Mouse (Mus musculus): ENCODE measurements around the gene Dph3. TPM values are rescaled to one million over a fixed set of nuclear protein-coding genes. Genes with fewer than 3 reads are reported as not detected.

Dph3 gene
- total RNA-seq, 2 experiments from 2014 or later: 81.4 to 84.0 TPM

DNA sequence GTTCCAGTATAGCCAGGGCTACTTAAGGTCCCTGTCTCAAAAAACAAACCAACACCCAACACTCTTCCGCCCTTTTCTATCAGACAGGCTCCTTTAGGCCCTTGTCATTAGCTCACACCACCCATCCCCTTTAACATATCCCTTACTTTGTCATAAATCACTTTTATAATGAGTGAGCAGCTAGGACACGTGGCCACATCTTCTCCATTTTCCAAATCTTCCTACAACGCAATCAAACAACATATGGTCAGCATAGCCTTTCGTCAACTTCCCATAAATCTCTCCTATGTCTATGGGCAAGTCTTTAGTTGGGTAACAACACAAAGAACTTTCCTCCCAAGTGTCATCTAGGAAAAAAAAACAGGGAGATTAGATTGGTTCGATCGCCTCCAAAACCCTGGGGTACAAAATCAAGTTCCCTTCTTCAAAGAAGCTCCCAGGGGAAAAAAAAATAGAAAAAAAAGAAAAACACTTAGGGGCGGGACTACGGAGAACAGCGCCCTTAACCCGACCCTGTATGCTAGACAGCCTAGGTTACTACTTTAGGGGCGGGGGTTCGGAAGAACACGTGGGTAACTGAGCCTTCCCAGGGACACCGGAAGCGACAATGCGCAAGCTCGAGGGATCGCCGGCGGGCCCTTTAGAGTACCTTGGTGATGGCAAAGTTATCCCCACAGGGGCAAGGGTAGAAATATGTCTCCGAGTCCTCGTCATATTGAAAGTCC, 606 bp downstream of the Dph3 start, which contains the start of gene Oxnad1:
Oxnad1 (plus strand) TSS at position 614 of the 725 bp plus-strand sequence.
- no peak for DNase-seq

DNA sequence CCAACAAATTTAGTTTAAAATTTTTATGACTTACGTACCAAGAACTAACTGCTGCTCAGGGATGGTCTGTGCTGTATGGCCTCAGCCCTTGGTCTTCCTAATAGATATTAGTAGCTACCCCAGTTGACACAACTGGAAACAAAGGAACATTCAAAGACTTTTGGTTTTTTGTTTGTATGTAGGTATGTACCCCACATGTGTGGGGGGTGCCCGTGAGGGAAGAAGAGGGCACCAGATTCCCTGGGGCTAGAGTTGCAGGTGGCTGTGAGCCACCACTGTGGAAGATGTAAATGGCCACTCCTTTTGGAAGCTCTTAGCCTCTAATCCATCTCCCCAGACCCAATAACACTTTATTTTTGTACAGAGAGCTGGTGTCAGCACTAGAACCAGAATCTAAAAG, 2.1 kb downstream of the Dph3 start:
- DNase-seq: no peak

- no peak for DNase-seq
These were observed 2.6 kb downstream of the Dph3 start for GRCm38 (mm10) chr14:32082891-32083290.

DNA sequence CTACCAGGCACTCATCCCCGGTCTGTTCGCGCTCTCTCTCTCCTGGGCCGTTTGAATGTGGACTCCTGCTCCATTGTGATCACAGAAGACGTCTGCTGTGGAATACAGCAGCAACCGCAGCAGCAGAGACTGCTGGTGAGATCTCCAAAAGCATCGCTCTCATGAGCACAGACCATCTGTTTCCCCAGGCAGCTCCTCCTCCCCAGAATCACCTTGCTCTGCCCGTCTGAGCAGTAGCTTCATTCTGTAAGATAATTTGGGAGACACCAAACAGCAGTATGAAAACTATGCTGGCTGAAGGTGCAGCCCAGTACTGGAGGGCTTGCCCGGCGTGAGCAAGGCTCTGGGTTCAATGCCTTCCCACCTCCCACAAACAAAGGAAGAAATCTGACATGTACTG, 4.5 kb downstream of the Dph3 start:
- DNase-seq: no peak

DNA sequence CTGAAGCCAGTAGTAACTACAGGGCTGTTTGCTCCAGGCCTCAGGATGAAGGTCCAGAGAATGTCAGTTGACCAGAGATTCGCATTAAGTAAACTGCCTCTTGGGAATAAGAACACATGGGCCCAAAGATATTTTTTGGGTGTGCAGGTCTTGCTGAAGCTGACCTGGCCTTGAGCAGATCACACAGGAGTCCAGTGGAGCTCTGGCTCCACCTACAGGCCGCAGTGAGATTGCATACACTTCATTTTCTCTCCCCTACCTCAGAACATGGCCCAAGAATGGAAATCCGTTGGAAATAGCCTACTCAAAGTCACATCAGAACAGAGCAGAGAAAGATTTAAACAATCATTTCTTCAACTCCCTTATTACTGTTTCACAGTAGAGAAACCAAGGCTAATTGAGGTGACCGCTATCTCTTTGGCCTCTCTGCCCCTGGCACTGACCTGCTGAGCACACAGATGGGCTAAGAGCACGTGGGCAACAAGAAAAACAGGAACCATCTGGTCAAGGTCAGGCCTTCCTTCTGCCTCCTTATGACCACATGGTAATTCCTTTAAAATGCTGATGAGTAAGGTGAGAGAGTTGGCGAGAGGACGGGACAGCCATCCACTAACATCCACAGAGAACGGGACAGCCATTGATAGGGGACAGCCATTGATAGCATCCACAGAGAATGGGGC, 8.5 kb downstream of the Dph3 start:
- DNase-seq: peak; percentile 85

DNA sequence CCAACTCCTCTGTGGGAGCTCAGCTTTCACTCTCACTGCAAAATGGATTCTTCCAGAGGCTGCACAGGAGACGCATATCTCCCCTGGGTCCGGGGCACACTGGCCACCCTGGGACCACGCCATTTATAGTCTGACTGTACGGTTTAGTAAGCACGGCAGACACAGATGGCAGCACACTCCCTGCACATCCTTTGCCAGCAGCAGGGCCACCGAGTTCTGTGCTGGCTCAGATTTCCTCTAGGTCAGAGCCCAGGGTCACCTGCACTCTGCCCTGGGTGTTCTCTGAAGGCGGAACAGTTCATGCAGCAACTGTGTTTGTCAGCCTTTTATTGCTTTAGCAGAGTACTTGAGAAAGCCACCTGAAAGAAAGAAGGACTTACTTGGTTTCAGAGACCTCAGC, 11.6 kb downstream of the Dph3 start:
- no peak for DNase-seq

DNA sequence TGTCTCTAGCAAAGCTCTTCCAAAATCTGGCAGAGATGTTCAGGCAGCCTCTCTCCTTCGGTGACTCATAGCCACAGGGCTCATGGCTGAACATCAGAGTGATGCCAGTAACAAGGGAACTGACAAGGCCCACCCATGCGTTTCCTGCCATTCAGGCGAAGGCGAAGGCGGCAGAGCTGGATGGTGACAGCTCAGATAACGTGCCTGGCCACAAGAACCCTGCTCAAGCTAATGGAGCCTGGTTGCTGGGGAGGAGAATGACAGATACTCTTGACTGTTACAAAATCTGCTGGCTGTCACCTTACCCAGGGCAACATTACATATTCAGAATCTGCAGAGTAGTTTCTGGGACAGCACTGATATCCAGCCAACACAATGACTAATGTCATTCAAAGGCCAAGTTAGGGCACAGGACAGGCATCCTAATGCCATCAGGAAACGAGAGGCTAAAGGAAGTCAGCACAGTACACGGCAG, 12.3 kb downstream of the Dph3 start:
- peak; percentile 68 for DNase-seq

- no peak for DNase-seq
These were observed 12.7 kb downstream of the Dph3 start for GRCm38 (mm10) chr14:32072807-32073206.

DNA sequence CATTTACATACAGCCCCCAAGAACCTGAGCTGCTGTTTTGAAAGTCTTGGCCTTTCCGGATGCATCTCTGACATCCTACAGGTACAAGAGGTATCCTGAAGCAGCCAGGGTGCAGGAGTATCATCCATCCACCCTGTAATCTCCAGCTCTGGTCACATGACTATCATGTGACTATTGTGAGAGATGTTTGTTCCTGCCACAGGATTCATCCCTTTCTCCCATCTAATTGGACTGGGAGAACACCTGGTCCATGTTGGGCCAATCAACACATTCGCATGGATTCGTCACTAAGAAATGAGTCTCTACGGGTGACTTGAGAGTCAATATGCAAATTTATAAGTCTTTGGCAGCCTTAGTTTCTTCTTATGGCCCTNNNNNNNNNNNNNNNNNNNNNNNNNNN, 24.1 kb downstream of the Dph3 start:
- DNase-seq: no peak

GRCm38 (mm10) chr14:32057664-32058063, 27.9 kb downstream of the Dph3 start:
- no peak for DNase-seq

DNA sequence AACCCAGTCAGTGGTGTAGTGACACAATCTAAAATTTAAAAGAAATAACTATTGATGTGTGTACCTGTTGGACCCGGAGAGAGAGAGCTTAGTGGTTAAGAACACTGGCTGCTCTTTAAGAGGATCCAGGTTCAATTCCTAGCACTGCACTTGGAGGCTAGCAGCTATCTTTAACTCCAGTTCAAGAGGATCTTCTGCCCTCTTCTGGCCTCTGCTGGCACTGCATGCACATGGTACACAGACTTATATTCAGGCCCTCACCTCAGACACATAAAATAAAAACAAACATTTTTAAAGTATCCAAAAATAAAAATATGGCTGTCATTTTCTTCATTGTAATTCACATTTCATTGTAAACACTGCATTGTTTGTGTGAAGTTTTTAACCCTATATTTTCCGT, 28.9 kb downstream of the Dph3 start:
- peak; percentile 64 for DNase-seq

- peak; percentile 48 for DNase-seq
These were observed 29.7 kb downstream of the Dph3 start for GRCm38 (mm10) chr14:32055781-32056180.

DNA sequence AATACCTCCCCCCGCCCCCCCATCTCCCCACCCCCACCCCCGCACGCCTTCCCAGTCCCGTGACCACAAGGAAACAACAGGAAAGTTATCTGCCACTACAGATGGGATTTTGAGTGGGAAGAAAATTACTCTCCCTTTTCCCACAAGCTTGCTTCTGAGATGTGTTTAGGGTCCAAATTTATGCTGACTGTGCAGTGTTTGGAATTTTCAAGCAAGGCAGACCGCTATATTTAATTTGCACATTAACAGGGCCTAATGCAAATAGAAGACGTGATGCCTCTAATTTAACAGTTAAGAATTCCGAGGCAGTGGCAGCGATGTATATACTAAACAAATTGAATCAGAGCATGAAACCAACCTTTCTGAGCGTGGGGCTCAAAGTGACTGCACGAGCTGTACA, 30.7 kb downstream of the Dph3 start:
- DNase-seq: no peak

- DNase-seq: no peak
These were observed 31.6 kb downstream of the Dph3 start for GRCm38 (mm10) chr14:32053895-32054294.

DNA sequence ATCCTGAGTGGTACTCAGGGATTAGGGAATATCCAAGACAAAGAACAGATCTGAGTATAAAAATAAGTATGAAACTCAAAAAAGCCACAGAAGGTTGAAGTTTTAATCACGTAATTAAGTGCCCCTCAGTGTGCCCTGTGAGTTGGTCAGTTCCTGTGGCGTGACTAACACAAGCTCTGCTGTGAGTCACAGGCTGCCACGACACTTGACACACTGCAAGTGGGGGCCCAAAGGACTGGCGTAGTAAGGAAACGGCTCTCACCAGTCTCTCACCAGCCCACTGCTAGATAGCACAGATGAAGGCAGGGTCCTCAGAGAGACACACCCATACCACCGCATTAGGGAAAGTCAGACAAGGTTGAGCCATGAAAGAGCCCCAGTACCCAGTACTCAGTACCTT, 35.4 kb downstream of the Dph3 start:
- no peak for DNase-seq

DNA sequence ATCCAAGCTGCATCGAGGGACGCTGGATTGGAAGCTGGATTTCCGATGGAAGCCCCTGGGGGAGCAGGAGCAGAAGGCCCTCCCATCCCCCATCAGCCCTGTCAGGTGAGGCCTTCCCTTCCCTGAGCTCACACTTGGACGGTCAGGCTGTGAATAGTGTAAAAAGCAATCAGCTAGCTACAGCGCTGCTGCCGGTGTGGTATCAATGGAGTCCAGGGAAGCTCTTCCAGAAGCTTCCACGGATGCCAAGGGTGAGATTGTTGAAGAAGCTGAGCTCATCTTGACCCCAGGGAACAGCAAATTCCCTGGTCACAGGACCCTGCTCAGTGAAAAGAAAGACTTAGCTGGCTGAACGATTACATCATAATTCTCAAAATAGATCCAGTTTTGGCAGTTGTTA, 39.2 kb downstream of the Dph3 start:
- no peak for DNase-seq

- no peak for DNase-seq
These were observed 43.4 kb downstream of the Dph3 start for GRCm38 (mm10) chr14:32042108-32042507.

GRCm38 (mm10) chr14:32037661-32038252, 47.8 kb downstream of the Dph3 start:
- no peak for DNase-seq

GRCm38 (mm10) chr14:32036482-32036881, 49.0 kb downstream of the Dph3 start:
- DNase-seq: no peak

- peak; percentile 75 for DNase-seq
These were observed 53.0 kb downstream of the Dph3 start for GRCm38 (mm10) chr14:32032522-32032921.
